Mouse (Mus musculus): ENCODE measurements at regions not wholly inside any gene's neighbourhood (a gene's known extent, or its start where the extent isn't known, plus 50 kb on each side); places are given as distances from the start of the nearest gene placed in this dataset.

DNA sequence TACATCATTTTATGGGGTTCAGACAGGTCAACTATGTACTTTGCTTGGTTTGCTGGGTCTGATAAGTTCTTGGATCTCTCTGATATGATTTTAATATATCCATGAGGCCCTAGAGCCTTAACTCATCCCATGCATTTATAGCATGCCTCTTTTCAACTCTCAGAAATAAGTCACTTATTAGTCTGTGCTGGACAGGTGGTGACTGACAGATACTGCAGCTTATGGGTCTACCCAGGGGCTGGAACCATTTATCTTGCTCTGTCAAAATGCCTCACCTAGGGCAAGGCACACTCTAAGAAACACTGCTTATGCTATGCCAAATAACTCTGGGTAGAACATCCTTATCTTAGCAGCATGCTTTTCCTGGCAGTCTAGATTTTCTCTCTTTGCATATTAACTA, 225.6 kb downstream of the Mbnl1 start:
- no peak for DNase-seq (ENCODE audit: low spot score)

DNA sequence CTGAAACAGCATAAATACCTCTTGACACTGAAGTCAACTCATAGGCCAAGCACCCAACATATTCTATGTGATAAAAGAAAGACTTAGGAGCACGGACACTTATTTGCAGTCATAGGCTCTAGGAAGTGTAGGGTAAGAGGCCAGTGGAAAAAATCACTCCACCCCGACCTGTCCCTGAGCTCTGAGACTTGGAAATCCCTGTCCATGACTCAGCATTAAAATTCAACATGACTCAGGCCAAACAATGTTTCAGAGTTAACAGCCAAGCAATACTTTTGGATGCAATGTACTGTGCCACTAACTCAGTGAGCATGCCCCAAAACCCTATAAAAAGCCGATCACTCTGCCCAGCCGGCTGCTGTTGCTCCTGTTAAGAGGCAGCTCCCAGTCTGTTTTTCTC, 234.5 kb downstream of the Mbnl1 start:
- no peak for DNase-seq (ENCODE audit: low spot score)

DNA sequence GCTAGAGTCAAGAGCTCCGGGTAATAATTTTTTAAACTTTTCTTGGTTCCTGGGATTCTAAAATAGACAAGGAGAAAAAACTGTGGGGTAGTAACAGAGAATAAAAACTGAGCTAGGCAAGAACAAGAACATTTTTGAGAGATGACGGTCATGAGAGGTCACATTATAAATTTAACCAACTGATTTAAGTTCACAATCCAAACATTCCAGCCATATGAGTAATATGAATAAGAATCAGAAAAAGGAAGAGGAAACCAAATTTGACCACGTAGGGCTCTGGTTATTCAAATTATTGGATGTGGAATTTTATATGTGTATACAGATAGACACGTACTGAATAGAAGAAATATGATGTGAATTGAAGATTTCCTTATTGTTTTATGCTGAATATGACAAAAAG, 240.3 kb downstream of the Mbnl1 start:
- no peak for DNase-seq (ENCODE audit: low spot score)

GRCm38 (mm10) chr3:60720322-60720721, 247.7 kb downstream of the Mbnl1 start:
- DNase-seq (ENCODE audit: low spot score), result no peak

DNA sequence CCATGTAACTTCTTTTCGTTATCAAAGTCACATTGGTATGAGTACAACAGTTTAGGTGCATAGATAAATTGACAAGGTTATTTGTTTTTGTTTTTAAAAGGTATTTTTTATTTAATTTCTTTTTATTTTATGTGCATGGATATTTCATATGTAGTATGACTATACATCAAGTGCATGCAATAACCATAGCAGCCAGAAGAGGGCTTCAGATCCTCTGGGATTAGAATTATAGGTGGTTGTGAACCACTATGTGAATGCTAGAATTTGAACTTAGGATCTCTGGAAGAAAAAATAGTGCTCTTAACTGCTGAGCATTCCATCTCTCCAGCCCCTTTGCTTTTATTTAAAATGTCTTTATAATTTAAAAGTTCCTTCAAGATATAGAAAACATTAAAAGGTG, 258.7 kb downstream of the Mbnl1 start:
- DNase-seq (ENCODE audit: low spot score), result peak; percentile 13

- no peak for DNase-seq (ENCODE audit: low spot score)
These were observed 261.9 kb upstream of the P2ry1 start for GRCm38 (mm10) chr3:60740543-60741294.

DNA sequence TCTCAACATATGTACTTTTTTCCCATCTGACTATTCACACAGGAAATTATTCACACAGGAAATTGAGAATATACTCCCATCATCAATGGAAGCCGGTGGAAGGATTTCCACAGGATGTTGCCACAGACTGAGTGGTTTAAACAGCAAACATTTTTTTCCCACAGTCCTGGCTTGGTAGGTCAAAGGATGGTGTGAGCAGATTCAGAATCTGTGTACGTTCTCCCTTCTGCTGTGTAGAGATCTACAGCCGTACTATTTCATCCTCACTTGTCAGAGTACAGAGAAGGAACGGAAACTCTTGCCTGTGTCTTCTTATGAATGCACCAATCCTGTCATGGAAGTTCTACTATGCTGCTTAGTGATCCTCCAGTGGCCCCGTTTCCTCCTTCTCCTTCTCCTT, 261.2 kb upstream of the P2ry1 start:
- DNase-seq (ENCODE audit: low spot score), result no peak

DNA sequence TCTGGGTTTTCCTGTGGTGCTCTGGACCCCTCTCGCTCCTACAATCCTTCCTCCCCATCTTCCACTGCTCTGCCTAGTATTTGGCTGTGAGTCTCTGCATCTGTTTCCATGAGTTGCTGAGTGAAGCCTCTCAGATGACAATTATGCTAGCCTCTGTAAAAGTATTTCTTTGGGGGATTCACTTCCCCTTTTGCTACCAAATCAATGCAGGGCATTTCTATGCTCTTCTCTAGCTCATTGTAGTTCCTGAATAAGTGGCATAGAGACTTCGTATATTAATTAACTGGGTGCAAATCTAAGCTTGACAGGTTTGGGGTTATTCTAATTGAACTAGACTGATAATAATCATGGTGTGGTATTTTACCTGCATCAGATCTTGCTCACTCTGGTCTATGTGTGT, 260.4 kb upstream of the P2ry1 start:
- DNase-seq (ENCODE audit: low spot score), result no peak

- peak; percentile 13 for DNase-seq (ENCODE audit: low spot score)
These were observed 257.5 kb upstream of the P2ry1 start for GRCm38 (mm10) chr3:60745075-60745474.

- DNase-seq (ENCODE audit: low spot score), result no peak
These were observed 244.0 kb upstream of the P2ry1 start for GRCm38 (mm10) chr3:60758568-60758967.

- no peak for DNase-seq (ENCODE audit: low spot score)
These were observed 243.5 kb upstream of the P2ry1 start for GRCm38 (mm10) chr3:60759046-60759445.

GRCm38 (mm10) chr3:60762874-60763273, 239.7 kb upstream of the P2ry1 start:
- peak; percentile 73 for DNase-seq (ENCODE audit: low spot score)

GRCm38 (mm10) chr3:60765079-60765478, 237.5 kb upstream of the P2ry1 start:
- DNase-seq (ENCODE audit: low spot score), result no peak

- no peak for DNase-seq (ENCODE audit: low spot score)
These were observed 233.6 kb upstream of the P2ry1 start for GRCm38 (mm10) chr3:60768996-60769395.

GRCm38 (mm10) chr3:60771866-60772265, 230.7 kb upstream of the P2ry1 start:
- DNase-seq (ENCODE audit: low spot score), result no peak

DNA sequence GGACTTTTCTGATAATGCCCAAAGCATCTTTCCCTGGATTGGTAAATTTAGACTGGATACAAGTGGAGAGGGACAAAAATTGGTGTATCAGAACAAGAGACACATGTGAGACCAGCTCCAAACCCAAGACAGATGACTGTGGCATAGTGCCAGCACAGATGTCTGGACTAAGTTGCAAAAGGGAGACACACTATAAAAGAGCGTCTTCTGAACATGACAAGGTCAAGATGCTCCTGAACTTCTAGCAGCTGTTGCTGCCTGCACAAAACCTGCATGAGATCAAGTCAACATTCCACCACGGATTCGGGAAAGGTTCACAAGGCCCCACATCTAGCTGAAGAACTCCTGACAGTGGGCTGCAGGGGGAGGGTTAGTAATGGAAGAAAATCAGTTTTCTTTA, 229.2 kb upstream of the P2ry1 start:
- DNase-seq (ENCODE audit: low spot score), result no peak

DNA sequence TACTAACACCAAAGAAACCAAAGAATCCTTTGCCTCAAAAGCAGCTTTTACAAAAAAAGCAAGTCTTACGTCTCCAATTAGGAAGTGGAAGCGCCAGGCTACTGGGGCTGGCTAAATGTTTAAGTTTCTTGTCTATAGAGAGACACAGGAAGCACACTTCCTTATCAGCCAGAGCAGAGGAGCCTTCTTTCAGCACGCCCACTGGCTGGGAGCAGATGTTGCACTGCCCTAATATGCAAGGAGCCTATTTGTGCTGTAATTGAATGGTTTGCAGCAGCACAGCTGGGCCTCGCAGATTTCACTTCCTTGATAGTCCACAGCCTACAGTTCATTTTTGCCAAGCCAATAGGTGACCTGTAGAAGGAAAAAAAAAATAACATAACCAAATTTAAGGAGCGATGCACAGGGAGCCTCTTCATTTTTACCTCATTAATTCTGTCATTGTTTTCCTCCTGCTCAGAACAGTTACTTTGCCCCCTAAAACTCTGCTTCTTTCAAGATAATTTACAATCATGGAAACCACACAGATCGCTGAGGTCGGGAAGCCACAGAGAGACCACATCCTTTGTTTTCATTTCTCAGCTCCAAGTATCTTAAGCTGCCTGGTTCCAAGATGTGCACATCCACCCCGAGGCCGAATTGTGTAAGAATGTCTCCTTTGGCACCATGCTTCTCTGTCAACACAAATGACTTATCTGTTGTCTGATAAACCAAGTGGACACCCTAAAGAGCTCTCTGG, 217.3 kb upstream of the P2ry1 start:
- DNase-seq (ENCODE audit: low spot score), result peak; percentile 93

- no peak for DNase-seq (ENCODE audit: low spot score)
These were observed 214.6 kb upstream of the P2ry1 start for GRCm38 (mm10) chr3:60787989-60788388.

GRCm38 (mm10) chr3:60789441-60789840, 213.2 kb upstream of the P2ry1 start:
- no peak for DNase-seq (ENCODE audit: low spot score)

DNA sequence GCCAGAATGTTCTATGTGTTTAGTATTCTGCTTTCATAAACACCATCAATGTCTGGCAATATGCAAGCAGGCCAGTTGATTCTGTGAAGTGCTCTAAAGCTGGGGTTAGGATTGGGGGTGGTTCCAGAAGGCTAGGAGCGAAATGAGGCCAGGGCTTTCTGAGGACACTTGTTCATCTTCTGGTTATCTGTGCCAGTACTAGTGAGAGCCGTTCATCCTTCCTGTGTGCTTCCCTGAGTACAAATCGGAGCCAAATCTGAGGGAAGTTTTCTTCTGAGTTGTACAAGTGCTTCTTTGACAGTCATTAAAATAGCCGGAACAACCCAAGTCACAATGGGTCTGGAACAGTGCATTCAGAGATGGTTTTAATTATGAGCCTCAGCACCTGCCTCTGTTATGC, 210.4 kb upstream of the P2ry1 start:
- no peak for DNase-seq (ENCODE audit: low spot score)

DNA sequence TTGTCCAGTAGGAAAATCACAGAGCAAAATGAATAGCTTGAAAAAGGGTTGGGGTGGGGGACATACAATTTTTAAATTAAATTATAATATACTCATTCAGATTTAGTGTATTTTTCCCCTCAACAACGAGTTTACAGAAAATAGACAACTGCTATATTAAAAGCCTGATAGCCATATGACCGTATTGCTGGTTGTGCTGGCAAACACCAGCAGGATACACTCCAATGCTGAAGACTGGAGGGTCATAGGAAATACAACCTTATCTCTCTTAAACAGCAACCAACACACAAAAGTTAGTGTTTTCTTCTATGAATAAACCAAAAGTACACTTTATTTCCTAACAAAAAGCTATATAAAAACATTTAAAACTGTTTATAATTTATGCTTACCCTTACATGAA, 206.4 kb upstream of the P2ry1 start:
- no peak for DNase-seq (ENCODE audit: low spot score)

DNA sequence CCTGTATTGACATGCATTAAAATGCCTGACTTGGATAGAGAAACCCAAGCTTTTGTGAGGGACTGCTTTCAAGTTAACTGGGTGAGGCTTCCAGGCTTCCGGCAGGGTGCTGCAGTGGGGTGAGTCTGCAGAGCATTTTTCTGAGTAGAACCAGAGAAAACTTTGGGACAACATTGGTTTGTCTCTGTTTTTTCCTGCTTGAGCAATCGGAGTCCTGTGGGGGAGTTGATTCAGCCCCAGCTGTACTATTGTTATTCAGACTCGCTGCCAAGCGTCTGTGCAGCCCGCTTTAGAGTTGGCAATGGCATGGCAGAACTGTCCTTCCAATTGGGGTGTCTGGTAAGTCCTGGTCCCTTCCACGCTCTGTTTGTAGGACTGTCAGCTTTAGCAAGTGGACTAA, 204.8 kb upstream of the P2ry1 start:
- no peak for DNase-seq (ENCODE audit: low spot score)

DNA sequence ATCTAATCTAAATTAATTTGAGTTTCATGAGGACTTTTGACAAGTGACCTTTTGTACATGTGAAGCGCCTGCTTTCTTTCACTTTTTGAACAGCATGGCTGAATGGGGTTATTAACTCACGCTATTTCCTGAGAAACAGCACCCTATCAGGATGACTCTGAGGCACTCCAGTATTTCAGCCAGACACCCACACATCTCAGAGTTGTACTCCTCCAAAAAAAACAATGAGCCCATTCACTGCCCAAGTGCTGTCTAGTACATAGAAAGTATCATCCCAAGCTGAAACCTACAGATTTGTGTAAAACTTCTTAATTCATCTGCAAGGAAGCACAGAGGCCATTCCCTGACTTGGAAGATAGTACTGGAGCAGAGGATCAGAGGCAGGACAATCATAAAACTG, 204.1 kb upstream of the P2ry1 start:
- no peak for DNase-seq (ENCODE audit: low spot score)

DNA sequence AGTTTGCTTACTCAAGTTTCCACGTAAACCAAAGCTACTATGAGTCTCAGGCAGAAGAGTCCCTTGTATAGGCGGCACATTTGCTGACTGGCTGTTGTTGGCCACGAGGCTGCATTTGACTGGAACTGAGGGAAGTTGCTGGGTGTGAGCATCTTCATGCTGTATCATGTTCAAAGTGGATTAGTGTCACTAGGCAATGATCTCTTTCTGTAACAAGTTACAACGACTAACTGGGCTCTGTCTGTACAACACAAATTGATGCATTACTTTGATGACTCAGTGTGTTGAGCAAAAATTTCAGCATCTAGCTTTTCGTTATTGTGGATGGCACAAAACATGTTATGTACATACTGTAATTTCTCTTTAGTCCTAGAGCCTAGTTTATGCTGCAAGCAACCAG, 203.7 kb upstream of the P2ry1 start:
- no peak for DNase-seq (ENCODE audit: low spot score)

Measured in c-Kit-positive CD71-positive TER-119-positive erythroid progenitor cells, embryonic 14.5 days (primary cell).